Mouse (Mus musculus) bone marrow, adult 2 months (tissue): Measurements from ENCODE around the gene Sgip1.

Experiments
- CTCF ChIP-seq: fragments of 200-500 bp; IDR thresholded peaks from 2 replicates; pipeline ENCODE4 v1.5.1; 2011; ENCODE audit warnings: low read length, control low read depth; ENCODE audit not compliant: control insufficient read depth, insufficient read depth
- POLR2A ChIP-seq: fragments of 200-500 bp; IDR thresholded peaks from 2 replicates; pipeline ENCODE4 v1.6.1; 2011; ENCODE audit warnings: low read depth, mild to moderate bottlenecking, control low read depth, low read length, borderline replicate concordance; ENCODE audit not compliant: control insufficient read depth

GRCm38 (mm10) chr4:102779902-102780301, 38.8 kb downstream of the Sgip1 start:
- TF ChIP-seq POLR2A = no peak
- no peak for TF ChIP-seq CTCF
